Mouse (Mus musculus): ENCODE data around the gene Arhgdia. TPM values are rescaled to one million over a fixed set of nuclear protein-coding genes. Genes with fewer than 3 reads are reported as not detected.

The Arhgdia gene
- total RNA-seq, 2 experiments from 2014 or later, result 310 to 324 TPM

DNA sequence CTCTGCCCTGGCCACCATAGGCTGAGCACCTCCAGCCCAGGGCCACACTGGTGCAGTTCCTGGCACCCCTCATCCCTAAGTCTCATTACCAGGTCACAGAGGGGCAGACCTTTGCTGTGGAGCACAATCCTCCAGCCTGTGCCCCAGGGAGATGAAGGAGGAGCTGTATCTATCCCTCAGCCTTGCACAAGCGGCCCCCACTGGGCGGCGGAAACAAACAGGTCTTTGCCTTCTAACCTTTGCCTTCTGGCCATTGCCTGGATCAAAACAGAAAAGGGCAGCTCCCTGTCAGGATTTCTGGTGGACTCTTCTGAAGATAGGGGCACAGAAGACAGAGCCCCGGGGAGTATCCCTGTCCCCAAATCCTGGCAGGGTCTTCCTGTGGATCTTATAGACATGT lies 52.5 kb downstream of the Arhgdia start:
- DNase-seq (ENCODE audit: low spot score in 2 of 2), result no peak

Small RNAs within 50 kb of the gene (microRNA-seq; reads per million reads assigned to microRNA genes)
- gene Mir6936, result 3.6 to 4.0 reads per million in 2 experiments

Other genes with a start within 250 kb of the Arhgdia start
- 1,000 to 10,000 TPM; 1,195 to 1,258 TPM for gene Actg1, start 233.1 kb downstream of the Arhgdia start, total RNA-seq (2021)
- not detected for gene Fscn2, start 220.1 kb downstream of the Arhgdia start, total RNA-seq (2021)
- gene Faap100, start 202.9 kb downstream of the Arhgdia start, total RNA-seq (2021), result 10 to 100 TPM; 11.6 to 15.6 TPM
- gene Nploc4, start 143.9 kb downstream of the Arhgdia start, total RNA-seq (2021), result 10 to 100 TPM; 65.2 TPM
- 1 to 10 TPM; 1.8 to 3.3 TPM for gene Tspan10, start 139.0 kb downstream of the Arhgdia start, total RNA-seq (2021)
- under 1 TPM; 0.40 to 0.58 TPM for gene Pde6g, start 128.1 kb downstream of the Arhgdia start, total RNA-seq (2021)
- 10 to 100 TPM; 13.0 to 16.4 TPM for gene Oxld1, start 123.6 kb downstream of the Arhgdia start, total RNA-seq (2021)
- 10 to 100 TPM; 26.4 to 29.1 TPM for gene Ccdc137, start 123.5 kb downstream of the Arhgdia start, total RNA-seq (2021)
- 10 to 100 TPM; 47.2 to 49.7 TPM for gene Arl16, start 114.0 kb downstream of the Arhgdia start, total RNA-seq (2021)
- gene Mrpl12, start 97.0 kb downstream of the Arhgdia start, total RNA-seq (2021), result 10 to 100 TPM; 64.4 to 74.4 TPM
- 10 to 100 TPM; 19.6 to 22.6 TPM for gene Slc25a10, start 89.8 kb downstream of the Arhgdia start, total RNA-seq (2021)
- under 1 TPM in 1 of 2 experiments, not detected in 1; 0.52 TPM for gene Gcgr, start 50.9 kb downstream of the Arhgdia start, total RNA-seq (2021)
- 10 to 100 TPM; 74.9 to 77.0 TPM for gene Mcrip1, start 31.9 kb downstream of the Arhgdia start, total RNA-seq (2021)
- not detected for gene Ppp1r27, start 30.5 kb downstream of the Arhgdia start, total RNA-seq (2021)
- gene P4hb, start 8.4 kb downstream of the Arhgdia start, total RNA-seq (2021), result 100 to 1,000 TPM; 127 to 129 TPM
- 10 to 100 TPM; 60.8 to 62.9 TPM for gene Alyref, start 16.7 kb upstream of the Arhgdia start, total RNA-seq (2021)
- 10 to 100 TPM; 95.1 to 98.8 TPM for gene Anapc11, start 16.8 kb upstream of the Arhgdia start, total RNA-seq (2021)
- 1 to 10 TPM in 1 of 2 experiments, not detected in 1; 1.3 TPM for gene Npb, start 26.9 kb upstream of the Arhgdia start, total RNA-seq (2021)
- gene Pcyt2, start 36.3 kb upstream of the Arhgdia start, total RNA-seq (2021), result 100 to 1,000 TPM; 124 to 136 TPM
- 10 to 100 TPM; 34.9 to 38.6 TPM for gene Sirt7, start 43.6 kb upstream of the Arhgdia start, total RNA-seq (2021)
- gene Mafg, start 52.0 kb upstream of the Arhgdia start, total RNA-seq (2021), result 10 to 100 TPM; 86.8 to 94.3 TPM
- 1 to 10 TPM; 1.0 to 1.6 TPM for gene Pycr1, start 62.1 kb upstream of the Arhgdia start, total RNA-seq (2021)
- 1 to 10 TPM; 7.3 to 8.2 TPM for gene Myadml2, start 66.5 kb upstream of the Arhgdia start, total RNA-seq (2021)
- gene Notum, start 79.6 kb upstream of the Arhgdia start, total RNA-seq (2021), result 1 to 10 TPM; 2.7 to 5.0 TPM
- gene Aspscr1, start 91.3 kb upstream of the Arhgdia start, total RNA-seq (2021), result 10 to 100 TPM; 51.1 to 57.7 TPM
- gene Cenpx, start 132.1 kb upstream of the Arhgdia start, total RNA-seq (2021), result 10 to 100 TPM; 19.7 to 20.8 TPM
- 10 to 100 TPM; 53.0 to 56.2 TPM for gene Lrrc45, start 132.3 kb upstream of the Arhgdia start, total RNA-seq (2021)
- gene Rac3, start 139.8 kb upstream of the Arhgdia start, total RNA-seq (2021), result 10 to 100 TPM; 28.9 to 38.6 TPM
- gene Dcxr, start 145.7 kb upstream of the Arhgdia start, total RNA-seq (2021), result 10 to 100 TPM in 1 of 2 experiments, 1 to 10 TPM in 1; 8.5 to 11.9 TPM
- gene Cbr2, start 150.5 kb upstream of the Arhgdia start, total RNA-seq (2021), result 1 to 10 TPM; 1.7 to 2.9 TPM
- gene Hmga1b, start 181.2 kb upstream of the Arhgdia start, total RNA-seq (2021), result 10 to 100 TPM; 31.4 to 50.3 TPM
- gene Rfng, start 202.6 kb upstream of the Arhgdia start, total RNA-seq (2021), result 10 to 100 TPM; 53.1 to 56.6 TPM
- 100 to 1,000 TPM; 148 to 152 TPM for gene Gps1, start 202.6 kb upstream of the Arhgdia start, total RNA-seq (2021)
- 10 to 100 TPM; 40.2 to 44.9 TPM for gene Dus1l, start 214.8 kb upstream of the Arhgdia start, total RNA-seq (2021)
- gene Fasn, start 242.9 kb upstream of the Arhgdia start, total RNA-seq (2021), result 100 to 1,000 TPM; 159 to 179 TPM